Mouse (Mus musculus): ENCODE measurements around the gene Nrros. TPM values are rescaled to one million over a fixed set of nuclear protein-coding genes. Genes with fewer than 3 reads are reported as not detected.
"Not testable (repeated sequence)": the region's sequence is repeated elsewhere in the genome, so short reads cannot be mapped to it uniquely, and the experiment has no call there.

Gene Nrros
- polyA plus RNA-seq, 1 experiment from 2014 or later = 8.2 TPM

DNA sequence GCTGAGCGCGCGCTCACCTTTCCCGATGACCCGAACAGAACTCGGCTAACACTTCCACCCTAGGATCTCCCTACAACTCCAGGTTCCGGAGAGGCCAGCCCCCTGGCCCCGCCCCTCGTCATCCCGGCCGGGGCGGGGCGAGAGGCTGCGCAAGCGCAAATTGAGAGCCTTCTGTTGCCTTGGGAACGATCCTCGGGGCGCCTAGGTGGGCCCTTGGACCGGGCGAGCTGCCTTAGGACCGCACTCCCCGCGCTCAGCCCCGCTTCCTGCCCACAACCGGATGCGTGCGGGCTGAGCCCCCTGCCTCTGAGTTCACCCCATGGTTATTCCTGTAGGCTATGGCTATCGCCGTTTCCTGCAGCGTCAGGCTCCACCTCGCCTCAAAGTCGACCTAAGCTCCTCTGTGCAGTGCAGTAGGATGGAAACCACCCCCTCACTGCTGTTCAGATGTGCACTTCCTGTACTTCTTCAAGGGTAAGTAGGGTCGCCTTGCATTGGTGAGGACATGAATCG, 65.7 kb downstream of the Nrros start, which contains the start of the genes Pigx and Cep19:
Gene Pigx, minus strand, starts transcription at position 103 of the 513 bp plus-strand sequence.
Gene Cep19, plus strand, starts transcription at position 163 of the 513 bp plus-strand sequence.
- Histone ChIP-seq H3K9ac (ENCODE audit: low read length) (peak within 1 kb of the TSS; percentile 85), H3K9me3 (ENCODE audit: control insufficient read depth, low read length) (no peaks in the 10 kb centered on the region), H3K4me3 (ENCODE audit: low read depth, low read length) (peak within 1 kb of the TSS; percentile 91), H3K27me3 (ENCODE audit: control insufficient read depth, insufficient read depth, low read length) (no peaks in the 10 kb centered on the region), H3K27ac (replicated peaks) (peak within 1 kb of the TSS; percentile 81), H3K36me3 (ENCODE audit: control insufficient read depth, insufficient read depth, low read length) (peaks cover 6% of the 10 kb centered on the region; the same call in 1 of the 2 replicates), H3K4me1 (replicated peaks; ENCODE audit: control insufficient read depth, insufficient read depth) (0 out of 2 replicates have a peak, but pooled peaks cover 3% of the 10 kb centered on the region), H3K4me2 (replicated peaks; ENCODE audit: low read depth) (peak within 1 kb of the TSS; percentile 88)
- ATAC-seq (ENCODE audit: low FRiP score, low TSS enrichment) (peak; percentile 95), DNase-seq (ENCODE audit: low spot score) (peak; percentile 93)
- 1% methylated on average over 32 of the region's 34 CpGs for WGBS
- TF ChIP-seq CTCF (IDR thresholded peaks at IDR 0.05; ENCODE audit: low read depth) = no peak

- no peak for TF ChIP-seq CTCF (IDR thresholded peaks at IDR 0.05; ENCODE audit: low read depth)
- no peak for TF ChIP-seq EP300 (optimal IDR thresholded peaks at IDR 0.05)
- ATAC-seq (ENCODE audit: low FRiP score, low TSS enrichment) (peak; percentile 83), DNase-seq (ENCODE audit: low spot score) (no peak)
- peak overlapping the region; percentile 91 for H3K4me3 ChIP-seq (ENCODE audit: low read depth, low read length)
- H3K36me3 ChIP-seq (ENCODE audit: control insufficient read depth, insufficient read depth, low read length) = peaks cover 6% of the 10 kb centered on the region; the same call in 1 of the 2 replicates
- no peaks in the 10 kb centered on the region for H3K27me3 ChIP-seq (ENCODE audit: control insufficient read depth, insufficient read depth, low read length)
- H3K9me3 ChIP-seq (ENCODE audit: control insufficient read depth, low read length) = no peaks in the 10 kb centered on the region
- under 1% methylated on average over 39 of the region's 39 CpGs for WGBS
- 0 out of 2 replicates have a peak, but pooled peaks cover 3% of the 10 kb centered on the region for H3K4me1 ChIP-seq (replicated peaks; ENCODE audit: control insufficient read depth, insufficient read depth)
- peak overlapping the region; percentile 81 for H3K27ac ChIP-seq (replicated peaks)
- peak overlapping the region; percentile 85 for H3K9ac ChIP-seq (ENCODE audit: low read length)
- peak overlapping the region; percentile 88 for H3K4me2 ChIP-seq (replicated peaks; ENCODE audit: low read depth)
Observed at GRCm38 (mm10) chr16:32098897-32099637, 66.3 kb downstream of the Nrros start.

GRCm38 (mm10) chr16:32097757-32098156, 67.6 kb downstream of the Nrros start:
- H3K9ac ChIP-seq (ENCODE audit: low read length); DNase-seq (ENCODE audit: low spot score); H3K4me1 ChIP-seq (replicated peaks; ENCODE audit: control insufficient read depth, insufficient read depth); H3K4me2 ChIP-seq (replicated peaks; ENCODE audit: low read depth); H3K27ac ChIP-seq (replicated peaks); H3K36me3 ChIP-seq (ENCODE audit: control insufficient read depth, insufficient read depth, low read length); H3K27me3 ChIP-seq (ENCODE audit: control insufficient read depth, insufficient read depth, low read length); ATAC-seq (ENCODE audit: low FRiP score, low TSS enrichment); H3K4me3 ChIP-seq (ENCODE audit: low read depth, low read length); H3K9me3 ChIP-seq (ENCODE audit: control insufficient read depth, low read length): not testable (repeated sequence)
- WGBS = 86% methylated on average over 2 of the region's 2 CpGs

Other genes with a start within 250 kb of the Nrros start
- 1.4 and 1.7 TPM in 2 replicates for gene Pigz, start 231.7 kb downstream of the Nrros start, polyA plus RNA-seq (2015; fragmentation: Nextera tagmentation; extraction: Ambion mirVana)
- 109 and 112 TPM in 2 replicates for gene 0610012G03Rik, start 217.1 kb downstream of the Nrros start, polyA plus RNA-seq (2015; fragmentation: Nextera tagmentation; extraction: Ambion mirVana)
- gene Ncbp2, start 217.1 kb downstream of the Nrros start, polyA plus RNA-seq (2015; fragmentation: Nextera tagmentation; extraction: Ambion mirVana) = 50.9 and 52.3 TPM in 2 replicates
- 5.4 and 5.7 TPM in 2 replicates for gene Senp5, start 162.3 kb downstream of the Nrros start, polyA plus RNA-seq (2015; fragmentation: Nextera tagmentation; extraction: Ambion mirVana)
- gene Pak2, start 86.3 kb downstream of the Nrros start, polyA plus RNA-seq (2015; fragmentation: Nextera tagmentation; extraction: Ambion mirVana) = 22.2 and 23.6 TPM in 2 replicates
- 69.8 and 71.8 TPM in 2 replicates for gene Pigx, start 65.9 kb downstream of the Nrros start, polyA plus RNA-seq (2015; fragmentation: Nextera tagmentation; extraction: Ambion mirVana)
- gene Cep19, start 65.8 kb downstream of the Nrros start, polyA plus RNA-seq (2015; fragmentation: Nextera tagmentation; extraction: Ambion mirVana) = 19.0 and 19.1 TPM in 2 replicates
- gene Bex6, start 14.2 kb upstream of the Nrros start, polyA plus RNA-seq (2015; fragmentation: Nextera tagmentation; extraction: Ambion mirVana) = not detected in 2 replicates
- gene Fbxo45, start 81.6 kb upstream of the Nrros start, polyA plus RNA-seq (2015; fragmentation: Nextera tagmentation; extraction: Ambion mirVana) = 11.7 and 11.8 TPM in 2 replicates
- gene Wdr53, start 81.6 kb upstream of the Nrros start, polyA plus RNA-seq (2015; fragmentation: Nextera tagmentation; extraction: Ambion mirVana) = 17.7 and 22.3 TPM in 2 replicates
- gene Smco1, start 105.9 kb upstream of the Nrros start, polyA plus RNA-seq (2015; fragmentation: Nextera tagmentation; extraction: Ambion mirVana) = 0.06 and 0.08 TPM in 2 replicates
- gene Rnf168, start 111.9 kb upstream of the Nrros start, polyA plus RNA-seq (2015; fragmentation: Nextera tagmentation; extraction: Ambion mirVana) = 17.9 and 20.2 TPM in 2 replicates
- 8.0 and 8.2 TPM in 2 replicates for gene Ubxn7, start 166.7 kb upstream of the Nrros start, polyA plus RNA-seq (2015; fragmentation: Nextera tagmentation; extraction: Ambion mirVana)
- not detected in 2 replicates for gene Tm4sf19, start 234.9 kb upstream of the Nrros start, polyA plus RNA-seq (2015; fragmentation: Nextera tagmentation; extraction: Ambion mirVana)

Measured in stomach, postnatal 0 days (tissue).